30 mouse cellular contexts compared by ENCODE assay signal in genomic region chr5:128480816-128481215, GRCm38 (mm10). TPM values are rescaled to one million over a fixed set of nuclear protein-coding genes. Genes with fewer than 3 reads are reported as not detected.
DNase-seq lines count a peak whose midpoint lies in the region; ATAC-seq and TF ChIP-seq lines count a peak whose summit lies in the region.
"Had no signal": no experiment of that assay in that cellular context is flagged by ENCODE, and none has a peak within 500 bp of the region (broad histone marks: within the 10 kb centered on the region; RNA-seq: fewer than 3 reads in every experiment).

No protein-coding gene starts in this region.

- no peak for TF ChIP-seq EP300 in liver, postnatal 0 days (IDR thresholded peaks at IDR 0.05; ENCODE audit: low read depth)

- H3K4me3 ChIP-seq in liver, postnatal 0 days (ENCODE audit: low read depth, low read length): no peak overlapping the region
- H3K4me3 ChIP-seq in liver, embryonic 11.5 days (ENCODE audit: low read depth, low read length): no peak overlapping the region
- H3K4me3 ChIP-seq in E14TG2a.4 (replicated peaks; ENCODE audit: low read length): no peak overlapping the region
- H3K4me3 ChIP-seq: embryonic facial prominence, embryonic 10.5 days; embryonic facial prominence, embryonic 13.5 days; erythroblast, embryonic 14.5 days; forebrain, embryonic 12.5 days; forebrain, embryonic 15.5 days; heart, embryonic 12.5 days; heart, embryonic 15.5 days; hindbrain, embryonic 15.5 days; intestine, embryonic 15.5 days had no signal

- H3K27me3 ChIP-seq in liver, postnatal 0 days (ENCODE audit: insufficient read depth, low read length): 0 out of 2 replicates have a peak, but pooled peaks cover 2% of the 10 kb centered on the region
- H3K27me3 ChIP-seq in liver, embryonic 11.5 days (replicated peaks; ENCODE audit: control insufficient read depth, insufficient read depth, low read length): peaks cover 11% of the 10 kb centered on the region
- peaks cover 6% of the 10 kb centered on the region; the same call in 1 of the 2 replicates for H3K27me3 ChIP-seq in E14TG2a.4 (ENCODE audit: insufficient read depth, low read length)
- H3K27me3 ChIP-seq: forebrain, embryonic 15.5 days; hindbrain, embryonic 15.5 days; Patski had no signal

- no peak for TF ChIP-seq POLR2A in brain, embryonic 14.5 days (IDR thresholded peaks at IDR 0.05; ENCODE audit: borderline replicate concordance, extremely low read depth, insufficient read depth, insufficient read length, poor library complexity, severe bottlenecking)

- DNase-seq in liver, postnatal 0 days: no peak
- DNase-seq in liver, embryonic 11.5 days (ENCODE audit: low spot score): no peak
- DNase-seq in ES-CJ7 (ENCODE audit: low read depth, low spot score): peak; percentile 33
- no peak for DNase-seq in brain, embryonic 14.5 days (ENCODE audit: low read depth)
- DNase-seq in kidney, postnatal 25 days: no peak
- DNase-seq: adrenal gland, postnatal 10 days; adrenal gland, postnatal 36 days; cerebellum, adult 11 months; cerebellum, adult 2 months; cerebellum, adult 9-11 months; cerebellum, postnatal 25 days; gastrocnemius, postnatal 25 days; heart, adult 18-20 months; heart, postnatal 10 days; heart, postnatal 4 days had no signal

- no peak overlapping the region for H3K9ac ChIP-seq in liver, postnatal 0 days (replicated peaks)
- H3K9ac ChIP-seq in liver, embryonic 11.5 days (ENCODE audit: low read depth, low read length): no peak overlapping the region
- H3K9ac ChIP-seq: embryonic facial prominence, embryonic 13.5 days; forebrain, embryonic 12.5 days; forebrain, embryonic 15.5 days; heart, embryonic 12.5 days; heart, embryonic 15.5 days; hindbrain, embryonic 15.5 days; intestine, embryonic 15.5 days had no signal

- ATAC-seq in liver, postnatal 0 days: no peak
- no peak for ATAC-seq in liver, embryonic 11.5 days (replicated peaks; ENCODE audit: low FRiP score)
- ATAC-seq: activated CD4-positive, CD25-positive, alpha-beta regulatory T cell, adult 4 months; CD4-positive, CD25-positive, alpha-beta regulatory T cell, adult 4 months; forebrain, embryonic 15.5 days; intestine, embryonic 15.5 days; Patski had no signal

- no peaks in the 10 kb centered on the region for H3K4me1 ChIP-seq in liver, postnatal 0 days (ENCODE audit: insufficient read depth)
- H3K4me1 ChIP-seq in liver, embryonic 11.5 days (replicated peaks; ENCODE audit: control insufficient read depth, insufficient read depth, low read length): no peaks in the 10 kb centered on the region
- peaks cover 48% of the 10 kb centered on the region for H3K4me1 ChIP-seq in E14TG2a.4 (replicated peaks; ENCODE audit: low read depth, low read length)
- H3K4me1 ChIP-seq: heart, embryonic 12.5 days; heart, embryonic 15.5 days; intestine, embryonic 15.5 days had no signal

- 71% methylated on average over 6 of the region's 6 CpGs for WGBS in liver, postnatal 0 days (ENCODE audit: insufficient replicate concordance)
- WGBS in liver, embryonic 11.5 days: 71% methylated on average over 6 of the region's 6 CpGs

- no peak overlapping the region for H3K4me2 ChIP-seq in liver, postnatal 0 days (ENCODE audit: low read depth, low read length)
- no peak overlapping the region for H3K4me2 ChIP-seq in liver, embryonic 11.5 days
- H3K4me2 ChIP-seq: embryonic facial prominence, embryonic 13.5 days; forebrain, embryonic 12.5 days; forebrain, embryonic 15.5 days; heart, embryonic 12.5 days; heart, embryonic 15.5 days; hindbrain, embryonic 15.5 days; intestine, embryonic 15.5 days had no signal

- H3K9me3 ChIP-seq in liver, postnatal 0 days (ENCODE audit: low read length): no peaks in the 10 kb centered on the region
- H3K9me3 ChIP-seq in liver, embryonic 11.5 days (ENCODE audit: control insufficient read depth, low read length): no peaks in the 10 kb centered on the region
- peaks cover 14% of the 10 kb centered on the region for H3K9me3 ChIP-seq in E14TG2a.4 (ENCODE audit: low read length)
- H3K9me3 ChIP-seq: embryonic facial prominence, embryonic 10.5 days; embryonic facial prominence, embryonic 13.5 days; forebrain, embryonic 12.5 days; forebrain, embryonic 15.5 days; heart, embryonic 15.5 days; hindbrain, embryonic 15.5 days; intestine, embryonic 15.5 days had no signal

- no peaks in the 10 kb centered on the region for H3K36me3 ChIP-seq in liver, postnatal 0 days (replicated peaks; ENCODE audit: insufficient read depth, low read length)
- H3K36me3 ChIP-seq in liver, embryonic 11.5 days (ENCODE audit: control insufficient read depth, insufficient read depth, low read length): no peaks in the 10 kb centered on the region
- no peaks in the 10 kb centered on the region for H3K36me3 ChIP-seq in E14TG2a.4 (ENCODE audit: insufficient read depth, low read length)
- H3K36me3 ChIP-seq: embryonic facial prominence, embryonic 10.5 days; embryonic facial prominence, embryonic 13.5 days; forebrain, embryonic 12.5 days; forebrain, embryonic 15.5 days; G1E; heart, embryonic 12.5 days; heart, embryonic 15.5 days; hindbrain, embryonic 15.5 days; intestine, embryonic 15.5 days had no signal

- 0 out of 2 replicates have a peak, but pooled peaks have one; percentile 8 for TF ChIP-seq CTCF in liver, postnatal 0 days (IDR thresholded peaks at IDR 0.05; ENCODE audit: low read depth)
- peak; percentile 66 for TF ChIP-seq CTCF in E14TG2a.4 (conservative IDR thresholded peaks at IDR 0.05; ENCODE audit: low read length)
- TF ChIP-seq CTCF in brain, embryonic 14.5 days (IDR thresholded peaks at IDR 0.05; ENCODE audit: borderline replicate concordance, extremely low read depth, insufficient read depth, insufficient read length): peak; percentile 20; the same call in 1 of the 2 replicates

- no peak overlapping the region for H3K27ac ChIP-seq in liver, postnatal 0 days (ENCODE audit: low read depth)
- no peak overlapping the region for H3K27ac ChIP-seq in liver, embryonic 11.5 days (ENCODE audit: low read depth, low read length)
- H3K27ac ChIP-seq: embryonic facial prominence, embryonic 10.5 days; embryonic facial prominence, embryonic 13.5 days; forebrain, embryonic 12.5 days; forebrain, embryonic 15.5 days; heart, embryonic 15.5 days; hindbrain, embryonic 15.5 days; intestine, embryonic 15.5 days had no signal

RNA-seq across cellular contexts. Expression of gene Tmem132d, which starts 47.9 kb away (rescaled TPM):
- not detected in 2 replicates for polyA plus RNA-seq in liver, postnatal 0 days (2015; fragmentation: Nextera tagmentation; extraction: Ambion mirVana)
- polyA plus RNA-seq in liver, embryonic 11.5 days (2014; fragmentation: Nextera tagmentation; extraction: Ambion mirVana): 0.09 TPM in 1 of 2 replicates, not detected in the other
- 2.4 and 5.8 TPM in 2 replicates for polyA plus RNA-seq in brain, embryonic 14.5 days (2012; rRNA removed)
- polyA plus RNA-seq: activated CD4-positive, CD25-positive, alpha-beta regulatory T cell, adult 4 months; C2C12; CD4-positive, CD25-positive, alpha-beta regulatory T cell, adult 4 months; erythroblast, embryonic 14.5 days; G1E; Patski had no signal

Comparison
In these comparisons a context has a peak if more than half of its experiments do, and no peak if none do; other contexts are left out.
1. CTCF ChIP-seq: peak in every context shown above with its lines; median percentile 66 in E14TG2a.4; 20 in brain, embryonic 14.5 days; 8 in liver, postnatal 0 days.